Comparison of ENCODE assay signal across 8 mouse cellular contexts in the genomic region with DNA sequence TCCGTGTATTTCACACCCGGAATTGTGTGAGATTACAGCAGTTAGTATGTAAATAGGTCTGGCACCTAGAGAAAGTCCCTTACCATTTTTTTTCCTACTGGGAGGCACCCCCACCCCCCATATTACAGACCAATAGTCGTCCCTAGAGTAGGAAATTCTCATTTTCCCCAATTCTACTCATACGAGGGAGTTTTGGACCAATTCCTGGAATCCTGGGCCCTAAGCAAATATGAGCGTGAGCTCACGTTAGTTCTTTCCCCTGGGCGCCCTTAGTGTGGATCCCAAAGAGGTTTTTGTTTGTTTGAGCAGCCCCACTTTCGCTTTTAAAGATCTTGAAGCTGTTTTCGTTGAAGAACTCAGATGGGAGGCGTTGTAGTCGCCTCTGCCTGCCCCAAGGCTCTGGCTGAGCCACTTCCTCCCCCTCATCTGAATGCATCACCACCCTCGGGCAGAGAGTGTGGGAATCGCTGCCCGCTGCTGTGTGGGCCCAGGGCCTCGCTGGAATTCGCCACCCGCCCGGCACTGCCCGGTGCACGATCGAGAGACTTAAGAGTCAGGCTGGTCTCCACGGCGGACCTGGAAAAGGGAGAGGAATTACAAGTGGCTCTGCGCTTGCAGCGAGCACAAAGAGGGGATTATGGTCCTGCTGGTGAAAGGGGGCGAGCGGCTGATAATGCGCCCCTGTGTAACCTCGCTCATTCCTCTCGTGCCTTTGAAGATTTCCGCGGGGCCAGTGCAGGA.
DNase-seq lines count a peak whose midpoint lies in the region; ATAC-seq and TF ChIP-seq lines count a peak whose summit lies in the region.

No protein-coding gene starts in this region.

- no peaks in the 10 kb centered on the region for H3K9me3 ChIP-seq in embryonic facial prominence, embryonic 13.5 days
- H3K9me3 ChIP-seq in heart, embryonic 12.5 days (replicated peaks), result no peaks in the 10 kb centered on the region
- H3K9me3 ChIP-seq in kidney, postnatal 0 days (replicated peaks; ENCODE audit: low read length), result no peaks in the 10 kb centered on the region
- no peaks in the 10 kb centered on the region for H3K9me3 ChIP-seq in liver, embryonic 12.5 days (replicated peaks)
- H3K9me3 ChIP-seq in stomach, postnatal 0 days (ENCODE audit: control insufficient read depth, low read length), result no peaks in the 10 kb centered on the region

- peaks cover 11% of the 10 kb centered on the region for H3K4me1 ChIP-seq in embryonic facial prominence, embryonic 13.5 days
- peaks cover 13% of the 10 kb centered on the region for H3K4me1 ChIP-seq in heart, embryonic 12.5 days (replicated peaks)
- no peaks in the 10 kb centered on the region for H3K4me1 ChIP-seq in kidney, postnatal 0 days (replicated peaks; ENCODE audit: insufficient read depth, low read length)
- H3K4me1 ChIP-seq in liver, embryonic 12.5 days, result no peaks in the 10 kb centered on the region; the same call in 1 of the 2 replicates
- no peaks in the 10 kb centered on the region for H3K4me1 ChIP-seq in stomach, postnatal 0 days (replicated peaks; ENCODE audit: control insufficient read depth, insufficient read depth)

- no peak for TF ChIP-seq CTCF in kidney, postnatal 0 days (IDR thresholded peaks at IDR 0.05; ENCODE audit: low read depth)
- no peak for TF ChIP-seq CTCF in stomach, postnatal 0 days (IDR thresholded peaks at IDR 0.05; ENCODE audit: low read depth)

- no peaks in the 10 kb centered on the region for H3K36me3 ChIP-seq in embryonic facial prominence, embryonic 13.5 days
- H3K36me3 ChIP-seq in heart, embryonic 12.5 days, result no peaks in the 10 kb centered on the region
- no peaks in the 10 kb centered on the region for H3K36me3 ChIP-seq in kidney, postnatal 0 days (ENCODE audit: insufficient read depth, low read length)
- no peaks in the 10 kb centered on the region for H3K36me3 ChIP-seq in liver, embryonic 12.5 days
- H3K36me3 ChIP-seq in stomach, postnatal 0 days (ENCODE audit: control insufficient read depth, insufficient read depth, low read length), result no peaks in the 10 kb centered on the region

- peak overlapping the region; percentile 48 for H3K27ac ChIP-seq in embryonic facial prominence, embryonic 13.5 days
- peak overlapping the region; percentile 5; the same call in 1 of the 2 replicates for H3K27ac ChIP-seq in heart, embryonic 12.5 days (ENCODE audit: poor library complexity, severe bottlenecking)
- peak overlapping the region; percentile 19; the same call in 1 of the 2 replicates for H3K27ac ChIP-seq in kidney, postnatal 0 days
- H3K27ac ChIP-seq in liver, embryonic 12.5 days, result no peak overlapping the region
- H3K27ac ChIP-seq in stomach, postnatal 0 days (replicated peaks), result no peak overlapping the region; the same call in 1 of the 2 replicates

- TF ChIP-seq EP300 in stomach, postnatal 0 days (optimal IDR thresholded peaks at IDR 0.05), result no peak

- H3K27me3 ChIP-seq in embryonic facial prominence, embryonic 13.5 days, result no peaks in the 10 kb centered on the region
- H3K27me3 ChIP-seq in heart, embryonic 12.5 days (replicated peaks), result no peaks in the 10 kb centered on the region
- H3K27me3 ChIP-seq in kidney, postnatal 0 days (ENCODE audit: insufficient read depth, low read length), result no peaks in the 10 kb centered on the region
- H3K27me3 ChIP-seq in liver, embryonic 12.5 days (replicated peaks), result no peaks in the 10 kb centered on the region
- no peaks in the 10 kb centered on the region for H3K27me3 ChIP-seq in stomach, postnatal 0 days (ENCODE audit: control insufficient read depth, insufficient read depth, low read length)

- H3K4me2 ChIP-seq in embryonic facial prominence, embryonic 13.5 days, result peak overlapping the region; percentile 81
- H3K4me2 ChIP-seq in heart, embryonic 12.5 days, result peak overlapping the region; percentile 73
- peak overlapping the region; percentile 60 for H3K4me2 ChIP-seq in kidney, postnatal 0 days (ENCODE audit: low read length)
- H3K4me2 ChIP-seq in liver, embryonic 12.5 days, result peak overlapping the region; percentile 77
- peak overlapping the region; percentile 83 for H3K4me2 ChIP-seq in stomach, postnatal 0 days (replicated peaks; ENCODE audit: low read depth)

- peak overlapping the region; percentile 50 for H3K4me3 ChIP-seq in embryonic facial prominence, embryonic 13.5 days
- H3K4me3 ChIP-seq in heart, embryonic 12.5 days, result peak overlapping the region; percentile 45
- peak overlapping the region; percentile 35 for H3K4me3 ChIP-seq in kidney, postnatal 0 days (replicated peaks; ENCODE audit: low read depth, low read length)
- peak overlapping the region; percentile 51 for H3K4me3 ChIP-seq in liver, embryonic 12.5 days
- H3K4me3 ChIP-seq in stomach, postnatal 0 days (ENCODE audit: low read depth, low read length), result peak overlapping the region; percentile 48

- ATAC-seq in embryonic facial prominence, embryonic 13.5 days (ENCODE audit: insufficient number of reproducible peaks, insufficient read depth, low FRiP score, low TSS enrichment, low read depth), result no peak
- ATAC-seq in heart, embryonic 12.5 days (ENCODE audit: insufficient number of reproducible peaks, low FRiP score), result peak; percentile 67
- peak; percentile 88 for ATAC-seq in kidney, postnatal 0 days (replicated peaks; ENCODE audit: low FRiP score, low read depth)
- ATAC-seq in liver, embryonic 12.5 days, result peak; percentile 46
- ATAC-seq in stomach, postnatal 0 days (ENCODE audit: low FRiP score, low TSS enrichment), result 0 out of 2 replicates have a peak, but pooled peaks have one; percentile 18

- peak; percentile 61 to 63 for DNase-seq in B cell, adult 2 months
- peak; percentile 71 to 75 for DNase-seq in adrenal gland, postnatal 36 days
- peak; percentile 73 for DNase-seq in kidney, postnatal 0 days (ENCODE audit: low spot score)
- DNase-seq in natural killer cell, adult 2 months (ENCODE audit: low spot score in 2 of 2), result peak; percentile 20 to 37
- peak; percentile 63 for DNase-seq in stomach, postnatal 0 days (ENCODE audit: low spot score)

- peak overlapping the region; percentile 73 for H3K9ac ChIP-seq in embryonic facial prominence, embryonic 13.5 days
- H3K9ac ChIP-seq in heart, embryonic 12.5 days, result peak overlapping the region; percentile 42
- peak overlapping the region; percentile 49 for H3K9ac ChIP-seq in kidney, postnatal 0 days (ENCODE audit: low read depth, low read length)
- peak overlapping the region; percentile 50 for H3K9ac ChIP-seq in liver, embryonic 12.5 days
- H3K9ac ChIP-seq in stomach, postnatal 0 days (ENCODE audit: low read length), result peak overlapping the region; percentile 56

- 4% methylated on average over 32 of the region's 32 CpGs for WGBS in embryonic facial prominence, embryonic 13.5 days
- WGBS in heart, embryonic 12.5 days, result 5% methylated on average over 32 of the region's 32 CpGs
- 7% methylated on average over 32 of the region's 32 CpGs for WGBS in kidney, postnatal 0 days
- WGBS in liver, embryonic 12.5 days (ENCODE audit: insufficient replicate concordance), result 6% methylated on average over 32 of the region's 32 CpGs
- 6% methylated on average over 32 of the region's 32 CpGs for WGBS in stomach, postnatal 0 days

Comparison
In these comparisons a context has a peak if more than half of its experiments do, and no peak if none do; other contexts are left out.
1. H3K27ac ChIP-seq: peak in embryonic facial prominence, embryonic 13.5 days (single experiment), heart, embryonic 12.5 days (single experiment) and kidney, postnatal 0 days (single experiment); none in liver, embryonic 12.5 days (single experiment) and stomach, postnatal 0 days (single experiment).
2. Peak in every context shown above with its lines, with median percentiles within 50 percentile points of each other: DNase-seq, H3K4me2 ChIP-seq, H3K4me3 ChIP-seq and H3K9ac ChIP-seq.